Mouse (Mus musculus) small intestine, adult 2 months (tissue): ENCODE measurements around the gene Adamts15.

Experiments
- CTCF ChIP-seq: fragments of 200-500 bp; IDR thresholded peaks from 2 replicates; pipeline ENCODE4 v1.5.1; 2012; ENCODE audit warnings: low read depth, mild to moderate bottlenecking, control low read depth, inconsistent platforms, low read length, moderate library complexity, mixed read lengths; ENCODE audit not compliant: insufficient replicate concordance, insufficient read length; ENCODE audit errors: extremely low read depth
- POLR2A ChIP-seq: fragments of 200-500 bp; IDR thresholded peaks from 2 replicates; pipeline ENCODE4 v1.6.1; 2012; ENCODE audit warnings: low read depth, mild to moderate bottlenecking, control low read depth, inconsistent platforms, low read length, moderate library complexity

GRCm38 (mm10) chr9:30905861-30906260 lies 16.4 kb downstream of the Adamts15 start:
- TF ChIP-seq CTCF, result no peak
- TF ChIP-seq POLR2A, result no peak
